Mouse (Mus musculus): ENCODE data around the gene Acaa1a. TPM values are rescaled to one million over a fixed set of nuclear protein-coding genes. Genes with fewer than 3 reads are reported as not detected.

The Acaa1a gene
- polyA plus RNA-seq (2015; fragmentation: Illumina TruSeq; extraction: RNeasy Lipid Tissue Mini Kit (QIAGEN cat#74804); ENCODE audit: low read depth, low replicate concordance) = 82.7 TPM

GRCm38 (mm10) chr9:119339558-119340211 is at the start of gene Acaa1a:
Acaa1a (plus strand) TSS chr9:119339676.

DNA sequence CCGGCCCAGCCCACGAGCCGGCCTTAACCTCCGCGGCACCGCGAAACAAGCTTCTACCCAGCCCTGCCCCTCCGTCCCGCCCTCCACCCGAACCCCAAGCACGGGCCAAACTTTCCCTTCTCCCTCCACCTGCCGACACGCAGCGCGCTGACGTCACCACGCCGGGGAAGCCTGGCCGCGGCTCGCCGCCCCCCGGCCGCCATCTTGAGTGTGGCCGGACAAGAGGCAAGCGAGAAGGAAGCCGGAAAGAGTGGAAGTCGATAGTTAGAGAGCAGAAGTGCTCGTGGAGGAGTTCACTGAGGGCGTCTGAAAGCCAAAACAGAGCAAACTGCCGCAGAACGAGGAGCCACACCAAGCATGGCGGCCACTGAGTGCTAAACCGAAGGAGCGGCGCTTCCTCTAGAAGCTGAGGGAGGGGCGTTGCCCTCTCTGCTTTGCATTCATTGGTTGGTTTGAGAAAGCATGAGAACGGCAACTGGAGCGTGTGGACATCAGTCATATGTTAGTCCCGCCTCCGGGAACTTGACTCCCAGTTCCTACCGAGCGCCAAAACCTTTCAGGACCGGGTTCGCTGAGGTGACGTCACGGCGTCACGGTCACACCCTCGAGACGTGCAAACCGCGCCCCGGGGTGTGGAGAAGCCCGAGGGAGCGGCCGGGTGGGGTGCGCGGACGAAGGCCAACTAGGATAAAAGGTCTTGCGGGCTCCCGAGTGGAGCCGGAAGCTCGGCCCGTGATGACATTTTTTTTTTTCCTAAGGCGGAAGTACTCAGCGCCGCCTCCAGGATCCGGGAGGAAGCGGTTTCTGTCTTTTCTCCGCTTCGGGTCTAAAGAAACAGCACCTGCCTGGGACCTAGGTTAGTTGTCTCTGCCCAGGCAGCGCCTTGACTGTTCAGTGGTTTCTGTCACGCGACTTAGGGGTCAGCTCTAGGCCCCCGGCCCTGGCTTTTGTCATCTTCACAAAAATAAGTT is 16.9 kb upstream of the Acaa1a start, which contains the start of gene Oxsr1:
Gene Oxsr1, minus strand, starts transcription at position 139 of the 971 bp plus-strand sequence.

GRCm38 (mm10) chr9:119340909-119341816 is 1.7 kb downstream of the Acaa1a start, which contains the start of gene Myd88:
Myd88 (minus strand) TSS chr9:119341411.

GRCm38 (mm10) chr9:119357331-119358057 is 18.0 kb downstream of the Acaa1a start, which contains the start of gene Xylb:
Xylb (plus strand) TSS chr9:119357381.

DNA sequence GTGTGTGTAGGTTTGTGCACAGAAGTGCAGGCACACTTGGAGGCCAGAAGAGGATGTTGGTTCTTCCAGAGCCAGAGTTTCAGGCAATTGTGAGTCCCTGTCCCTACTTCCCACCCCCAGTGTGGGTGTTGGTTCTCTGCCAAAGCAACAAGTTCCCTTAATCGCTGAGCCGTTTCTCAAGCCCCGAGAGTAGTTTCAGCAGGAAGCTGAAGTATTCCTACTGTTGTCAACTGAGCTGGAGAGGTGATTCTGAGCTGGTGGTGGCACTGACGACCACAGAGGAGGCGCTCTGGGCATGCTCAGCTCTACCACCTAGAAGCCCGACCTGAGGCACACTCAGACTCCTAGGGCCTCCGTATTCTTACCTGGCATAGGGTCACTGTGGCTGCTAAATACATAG is 25.8 kb downstream of the Acaa1a start, which contains the start of gene Slc22a14:
Gene Slc22a14, minus strand, starts transcription at position 270 of the 400 bp plus-strand sequence.

Other genes starting within 250 kb of the Acaa1a start
- 13.0 TPM for gene Plcd1, start 246.2 kb upstream of the Acaa1a start, polyA plus RNA-seq (2015; fragmentation: Illumina TruSeq; extraction: RNeasy Lipid Tissue Mini Kit (QIAGEN cat#74804); ENCODE audit: low read depth, low replicate concordance)
- 0.83 TPM for gene Dlec1, start 237.2 kb upstream of the Acaa1a start, polyA plus RNA-seq (2015; fragmentation: Illumina TruSeq; extraction: RNeasy Lipid Tissue Mini Kit (QIAGEN cat#74804); ENCODE audit: low read depth, low replicate concordance)
- 0.62 TPM for gene Acaa1b, start 182.6 kb upstream of the Acaa1a start, polyA plus RNA-seq (2015; fragmentation: Illumina TruSeq; extraction: RNeasy Lipid Tissue Mini Kit (QIAGEN cat#74804); ENCODE audit: low read depth, low replicate concordance)
- not detected for gene Gm47289, start 180.5 kb upstream of the Acaa1a start, polyA plus RNA-seq (2015; fragmentation: Illumina TruSeq; extraction: RNeasy Lipid Tissue Mini Kit (QIAGEN cat#74804); ENCODE audit: low read depth, low replicate concordance)
- gene Slc22a13, start 130.6 kb upstream of the Acaa1a start, polyA plus RNA-seq (2015; fragmentation: Illumina TruSeq; extraction: RNeasy Lipid Tissue Mini Kit (QIAGEN cat#74804); ENCODE audit: low read depth, low replicate concordance) = not detected
- gene Oxsr1, start 17.2 kb upstream of the Acaa1a start, polyA plus RNA-seq (2015; fragmentation: Illumina TruSeq; extraction: RNeasy Lipid Tissue Mini Kit (QIAGEN cat#74804); ENCODE audit: low read depth, low replicate concordance) = 36.2 TPM
- 5.7 TPM for gene Myd88, start 1.7 kb downstream of the Acaa1a start, polyA plus RNA-seq (2015; fragmentation: Illumina TruSeq; extraction: RNeasy Lipid Tissue Mini Kit (QIAGEN cat#74804); ENCODE audit: low read depth, low replicate concordance)
- 4.4 TPM for gene Xylb, start 17.7 kb downstream of the Acaa1a start, polyA plus RNA-seq (2015; fragmentation: Illumina TruSeq; extraction: RNeasy Lipid Tissue Mini Kit (QIAGEN cat#74804); ENCODE audit: low read depth, low replicate concordance)
- not detected for gene Slc22a14, start 25.9 kb downstream of the Acaa1a start, polyA plus RNA-seq (2015; fragmentation: Illumina TruSeq; extraction: RNeasy Lipid Tissue Mini Kit (QIAGEN cat#74804); ENCODE audit: low read depth, low replicate concordance)
- gene Acvr2b, start 62.4 kb downstream of the Acaa1a start, polyA plus RNA-seq (2015; fragmentation: Illumina TruSeq; extraction: RNeasy Lipid Tissue Mini Kit (QIAGEN cat#74804); ENCODE audit: low read depth, low replicate concordance) = 6.1 TPM
- 23.2 TPM for gene Exog, start 105.3 kb downstream of the Acaa1a start, polyA plus RNA-seq (2015; fragmentation: Illumina TruSeq; extraction: RNeasy Lipid Tissue Mini Kit (QIAGEN cat#74804); ENCODE audit: low read depth, low replicate concordance)
- gene Scn5a, start 239.3 kb downstream of the Acaa1a start, polyA plus RNA-seq (2015; fragmentation: Illumina TruSeq; extraction: RNeasy Lipid Tissue Mini Kit (QIAGEN cat#74804); ENCODE audit: low read depth, low replicate concordance) = 0.85 TPM

Measured in brain, adult 10 weeks (tissue).